Mouse (Mus musculus) heart, postnatal 0 days (tissue): Measurements from ENCODE around the gene Zmpste24. TPM values are rescaled to one million over a fixed set of nuclear protein-coding genes. Genes with fewer than 3 reads are reported as not detected.
A peak's percentile ranks its signal among the peaks of the same experiment; 100 is the strongest.

Experiments used
- ATAC-seq: fragments of 200-750 bp; cut with Nextera tagmentation; 2 replicates; pipeline ENCODE4 v1.8.0; 2017; ENCODE audit warnings: low read depth, moderate number of reproducible peaks, moderate library complexity; ENCODE audit not compliant: insufficient read depth
- DNase-seq: peaks from one replicate; pipeline ENCODE4 v3.0.0-alpha.2; 2016; ENCODE audit warnings: low spot score
- H3K27ac ChIP-seq: fragments of 300-500 bp; sonication (generic); 2 replicates; pipeline ENCODE4 v1.5.1; 2014; ENCODE audit warnings: low read depth, mild to moderate bottlenecking
- H3K27me3 ChIP-seq: fragments of 300-500 bp; sonication (generic); 2 replicates; pipeline ENCODE4 v1.6.1; 2014; ENCODE audit warnings: low read length, mixed read lengths; ENCODE audit not compliant: control insufficient read depth, insufficient read depth
- H3K36me3 ChIP-seq: fragments of 300-500 bp; sonication (generic); replicated peaks from 2 replicates; pipeline ENCODE4 v1.6.1; 2014; ENCODE audit warnings: low read length, mixed read lengths; ENCODE audit not compliant: control insufficient read depth, insufficient read depth
- H3K4me1 ChIP-seq: fragments of 300-500 bp; sonication (generic); 2 replicates; pipeline ENCODE4 v1.6.1; 2014; ENCODE audit warnings: antibody characterized with exemption; ENCODE audit not compliant: control insufficient read depth, insufficient read depth
- H3K4me2 ChIP-seq: fragments of 300-500 bp; sonication (generic); 2 replicates; pipeline ENCODE4 v1.6.1; 2014; ENCODE audit warnings: low read depth, mild to moderate bottlenecking, low read length, moderate library complexity
- H3K4me3 ChIP-seq: fragments of 300-500 bp; sonication (generic); 2 replicates; pipeline ENCODE4 v1.5.1; 2014; ENCODE audit warnings: low read depth, low read length
- H3K9ac ChIP-seq: fragments of 300-500 bp; sonication (generic); replicated peaks from 2 replicates; pipeline ENCODE4 v1.6.1; 2014; ENCODE audit warnings: low read depth, low read length, mixed read lengths
- H3K9me3 ChIP-seq: fragments of 300-500 bp; sonication (generic); replicated peaks from 2 replicates; pipeline ENCODE4 v1.6.1; 2016; ENCODE audit warnings: low read length; ENCODE audit not compliant: control insufficient read depth
- CTCF ChIP-seq: IDR thresholded peaks from 2 replicates; pipeline ENCODE4 v1.5.1; 2016; ENCODE audit warnings: antibody characterized with exemption, control low read depth, low read depth
- EP300 ChIP-seq: IDR thresholded peaks from 2 replicates; pipeline ENCODE4 v1.6.1; 2016; ENCODE audit warnings: antibody characterized with exemption, low read depth
- WGBS: fragments of 180-500 bp; shearing (Covaris S2); extraction: QIAGEN DNeasy Blood & Tissue Kit; methylation state at CpG from one replicate; pipeline ENCODE4 v1.1.7; 2014; 5-methylcytosine and 5-hydroxymethylcytosine counted together
- polyA plus RNA-seq: library from polyadenylated mRNA; unstranded; fragments of >200 nt; fragmentation: Nextera tagmentation; extraction: Ambion mirVana; gene quantifications from 2 replicates; pipeline ENCODE4 v1.2.1, GENCODE M21; 2015
- total RNA-seq: library from RNA; depleted of rRNA; stranded (reverse); fragments of >200 nt; gene quantifications from 2 replicates; pipeline ENCODE4 v1.2.3, GENCODE M21; 2014; ENCODE audit warnings: low replicate concordance; rRNA removed

Zmpste24 gene
- total and polyA plus RNA-seq, 2 experiments from 2014 or later = 11.1 to 17.0 TPM

- H3K4me2 ChIP-seq = peak overlapping the region; percentile 97; the same call in 1 of the 2 replicates
- TF ChIP-seq CTCF = no peak
- no peak for TF ChIP-seq EP300
- peaks cover 21% of the 10 kb centered on the region for H3K4me1 ChIP-seq
- no peak for ATAC-seq
- H3K9ac ChIP-seq = no peak overlapping the region
- H3K4me3 ChIP-seq = peak overlapping the region; percentile 96
- H3K27ac ChIP-seq = no peak overlapping the region
- no peak for DNase-seq
- no peaks in the 10 kb centered on the region for H3K9me3 ChIP-seq
- no peaks in the 10 kb centered on the region for H3K27me3 ChIP-seq
- WGBS = 72% methylated on average over 7 of the region's 7 CpGs
- H3K36me3 ChIP-seq = no peaks in the 10 kb centered on the region
Measured at GRCm38 (mm10) chr4:121015268-121015659, 82.8 kb downstream of the Zmpste24 start.

GRCm38 (mm10) chr4:121014594-121015267 lies 83.3 kb downstream of the Zmpste24 start:
- Histone ChIP-seq H3K27me3 (no peaks in the 10 kb centered on the region), H3K36me3 (no peaks in the 10 kb centered on the region), H3K4me3 (no peak overlapping the region), H3K9ac (no peak overlapping the region), H3K4me2 (no peak overlapping the region; the same call in 1 of the 2 replicates), H3K9me3 (no peaks in the 10 kb centered on the region), H3K27ac (no peak overlapping the region), H3K4me1 (peaks cover 21% of the 10 kb centered on the region)
- 44% methylated on average over 10 of the region's 10 CpGs for WGBS
- ATAC-seq (no peak), DNase-seq (no peak)
- TF ChIP-seq CTCF (no peak), EP300 (no peak)

DNA sequence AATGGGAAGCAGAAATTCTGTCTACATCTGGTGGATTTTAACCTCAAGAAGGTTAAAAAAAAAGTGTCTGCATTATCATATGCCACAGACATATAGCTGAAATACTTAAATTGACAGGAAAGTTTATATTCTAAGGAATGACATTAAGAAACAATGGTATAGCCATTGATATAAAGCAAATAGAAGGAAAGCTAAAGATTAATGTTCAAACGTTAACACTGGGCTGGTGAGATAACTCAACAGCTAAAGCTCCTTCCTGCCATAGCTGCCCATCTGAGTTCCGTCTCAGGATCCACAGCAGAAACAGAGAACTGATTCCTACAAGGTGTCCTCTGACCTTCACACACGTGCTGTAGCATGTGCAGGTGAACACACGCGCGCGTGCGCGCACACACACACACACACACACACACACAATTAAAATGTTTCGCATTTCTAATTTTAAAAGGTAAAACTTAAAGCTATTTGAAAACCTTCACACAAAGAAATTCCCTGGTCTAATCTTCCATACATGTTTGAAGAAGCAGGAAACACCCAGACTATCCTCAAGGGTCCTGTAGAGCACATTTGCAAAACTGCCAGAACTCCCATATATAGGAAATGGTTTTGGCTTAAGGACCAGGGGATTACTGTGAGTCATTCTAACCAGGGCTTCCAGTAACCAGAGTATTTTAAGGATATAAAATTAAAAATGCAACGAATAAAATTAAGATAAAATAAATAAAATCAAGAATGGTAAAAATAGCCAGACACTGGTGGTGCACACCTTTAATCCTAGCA lies 87.1 kb downstream of the Zmpste24 start:
- ATAC-seq (no peak), DNase-seq (no peak)
- H3K9me3 ChIP-seq = no peaks in the 10 kb centered on the region
- no peak overlapping the region for H3K4me3 ChIP-seq
- WGBS = 76% methylated on average over 11 of the region's 11 CpGs
- H3K4me2 ChIP-seq = no peak overlapping the region
- H3K9ac ChIP-seq = no peak overlapping the region
- H3K27ac ChIP-seq = no peak overlapping the region
- TF ChIP-seq CTCF (no peak), EP300 (no peak)
- H3K27me3 ChIP-seq = no peaks in the 10 kb centered on the region
- no peaks in the 10 kb centered on the region for H3K36me3 ChIP-seq
- H3K4me1 ChIP-seq = peaks cover 13% of the 10 kb centered on the region

Other genes starting within 250 kb of the Zmpste24 start
- 0.04 TPM in 2 replicates for gene Rims3, start 243.4 kb downstream of the Zmpste24 start, total RNA-seq
- 0.05 and 0.10 TPM in 2 replicates for gene Rims3, start 243.4 kb downstream of the Zmpste24 start, polyA plus RNA-seq
- 0.80 and 1.2 TPM in 2 replicates for gene Exo5, start 173.2 kb downstream of the Zmpste24 start, total RNA-seq
- 5.7 and 6.1 TPM in 2 replicates for gene Exo5, start 173.2 kb downstream of the Zmpste24 start, polyA plus RNA-seq
- gene Zfp69, start 146.5 kb downstream of the Zmpste24 start, total RNA-seq = 2.0 and 5.5 TPM in 2 replicates
- gene Zfp69, start 146.5 kb downstream of the Zmpste24 start, polyA plus RNA-seq = 3.8 and 4.2 TPM in 2 replicates
- 18.9 and 20.9 TPM in 2 replicates for gene Smap2, start 81.0 kb downstream of the Zmpste24 start, total RNA-seq
- gene Smap2, start 81.0 kb downstream of the Zmpste24 start, polyA plus RNA-seq = 6.9 and 7.5 TPM in 2 replicates
- 2.2 and 11.3 TPM in 2 replicates for gene Col9a2, start 58.9 kb downstream of the Zmpste24 start, total RNA-seq
- gene Col9a2, start 58.9 kb downstream of the Zmpste24 start, polyA plus RNA-seq = 1.8 and 2.2 TPM in 2 replicates
- gene Tmco2, start 11.0 kb upstream of the Zmpste24 start, total RNA-seq = not detected in 2 replicates
- gene Tmco2, start 11.0 kb upstream of the Zmpste24 start, polyA plus RNA-seq = not detected in 2 replicates
- 20.9 and 22.3 TPM in 2 replicates for gene Rlf, start 116.8 kb upstream of the Zmpste24 start, total RNA-seq
- 9.0 and 10.2 TPM in 2 replicates for gene Rlf, start 116.8 kb upstream of the Zmpste24 start, polyA plus RNA-seq
- gene Gm12888, start 226.7 kb upstream of the Zmpste24 start, total RNA-seq = not detected in 2 replicates
- not detected in 2 replicates for gene Gm12888, start 226.7 kb upstream of the Zmpste24 start, polyA plus RNA-seq